Comparison of ENCODE assay signal across 8 mouse cellular contexts in the genomic region with DNA sequence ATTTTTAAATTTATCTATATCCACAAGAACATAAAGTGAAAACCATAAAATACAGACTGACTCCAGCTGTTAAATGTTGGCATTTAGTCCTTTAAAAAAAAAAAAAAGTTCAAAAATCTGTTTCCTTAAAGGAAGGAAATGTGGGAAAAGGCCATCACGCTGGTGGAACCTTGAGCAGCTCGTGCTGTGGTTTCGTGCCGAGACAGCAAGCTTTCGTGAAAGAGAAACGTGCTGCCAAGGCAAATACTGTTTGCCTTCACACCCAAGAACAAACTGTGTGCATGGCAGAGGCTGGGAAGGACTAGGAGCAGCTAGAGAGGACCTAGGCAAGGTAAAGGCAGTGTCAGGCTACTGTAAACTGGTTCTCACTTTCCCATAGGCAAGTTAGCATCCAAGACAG.
DNase-seq lines count a peak whose midpoint lies in the region; ATAC-seq and TF ChIP-seq lines count a peak whose summit lies in the region.
"Had no signal": no experiment of that assay in that cellular context is flagged by ENCODE, and none has a peak within 500 bp of the region (broad histone marks: within the 10 kb centered on the region; RNA-seq: fewer than 3 reads in every experiment).

No protein-coding gene starts in this region.

- no peak for TF ChIP-seq POLR2A in liver, adult 2 months (IDR thresholded peaks at IDR 0.05; ENCODE audit: extremely low read depth, insufficient read depth, low read length)
- TF ChIP-seq POLR2A in brain, embryonic 14.5 days (IDR thresholded peaks at IDR 0.05; ENCODE audit: borderline replicate concordance, extremely low read depth, insufficient read depth, insufficient read length, poor library complexity, severe bottlenecking), result no peak

- H3K4me1 ChIP-seq in liver, adult 2 months (ENCODE audit: control insufficient read depth, insufficient read depth, low read length), result no peaks in the 10 kb centered on the region
- H3K4me1 ChIP-seq in liver, embryonic 11.5 days (replicated peaks; ENCODE audit: control insufficient read depth, insufficient read depth, low read length), result peaks cover 11% of the 10 kb centered on the region
- peaks cover 18% of the 10 kb centered on the region for H3K4me1 ChIP-seq in heart, embryonic 13.5 days
- 0 out of 2 replicates have a peak, but pooled peaks cover 3% of the 10 kb centered on the region for H3K4me1 ChIP-seq in lung, postnatal 0 days (ENCODE audit: insufficient read depth, low read depth, low read length)

- H3K27me3 ChIP-seq in liver, adult 2 months (ENCODE audit: control insufficient read depth, insufficient read depth, low read length), result no peaks in the 10 kb centered on the region
- H3K27me3 ChIP-seq in liver, embryonic 11.5 days (replicated peaks; ENCODE audit: control insufficient read depth, insufficient read depth, low read length), result no peaks in the 10 kb centered on the region
- H3K27me3 ChIP-seq in heart, embryonic 13.5 days (replicated peaks), result no peaks in the 10 kb centered on the region
- no peaks in the 10 kb centered on the region for H3K27me3 ChIP-seq in lung, postnatal 0 days (replicated peaks; ENCODE audit: insufficient read depth, low read length)
- H3K27me3 ChIP-seq: heart, embryonic 15.5 days had no signal

- no peak overlapping the region for H3K27ac ChIP-seq in liver, adult 2 months (replicated peaks; ENCODE audit: insufficient read depth, low read depth, low read length)
- H3K27ac ChIP-seq in liver, embryonic 11.5 days (ENCODE audit: low read depth, low read length), result no peak overlapping the region
- H3K27ac ChIP-seq in heart, embryonic 13.5 days (replicated peaks), result peak overlapping the region; percentile 28; the same call in 1 of the 2 replicates
- H3K27ac ChIP-seq in lung, postnatal 0 days (ENCODE audit: low read length), result no peak overlapping the region
- H3K27ac ChIP-seq: heart, embryonic 15.5 days had no signal

- no peaks in the 10 kb centered on the region for H3K36me3 ChIP-seq in liver, adult 2 months (ENCODE audit: control insufficient read depth, insufficient read depth, low read length)
- no peaks in the 10 kb centered on the region for H3K36me3 ChIP-seq in liver, embryonic 11.5 days (ENCODE audit: control insufficient read depth, insufficient read depth, low read length)
- no peaks in the 10 kb centered on the region for H3K36me3 ChIP-seq in heart, embryonic 13.5 days
- H3K36me3 ChIP-seq in lung, postnatal 0 days (ENCODE audit: insufficient read depth, low read length), result no peaks in the 10 kb centered on the region
- H3K36me3 ChIP-seq: heart, embryonic 15.5 days had no signal

- DNase-seq in liver, adult 2 months (ENCODE audit: extremely low read depth, low read depth, low spot score), result peak; percentile 49
- DNase-seq in liver, embryonic 11.5 days (ENCODE audit: low spot score), result no peak
- peak; percentile 28 for DNase-seq in brain, embryonic 14.5 days (ENCODE audit: low read depth)
- peak; percentile 33 for DNase-seq in lung, postnatal 0 days (ENCODE audit: low spot score)
- no peak for DNase-seq in thymus, postnatal 0 days (ENCODE audit: low spot score)
- DNase-seq in thymus, postnatal 36 days, result no peak

- no peak overlapping the region for H3K9ac ChIP-seq in liver, adult 2 months (ENCODE audit: low read depth, low read length)
- no peak overlapping the region for H3K9ac ChIP-seq in liver, embryonic 11.5 days (ENCODE audit: low read depth, low read length)
- H3K9ac ChIP-seq in heart, embryonic 13.5 days, result peak overlapping the region; percentile 33; the same call in 1 of the 2 replicates
- H3K9ac ChIP-seq in lung, postnatal 0 days (replicated peaks; ENCODE audit: low read depth), result no peak overlapping the region
- H3K9ac ChIP-seq: heart, embryonic 15.5 days had no signal

- H3K9me3 ChIP-seq in liver, embryonic 11.5 days (ENCODE audit: control insufficient read depth, low read length), result no peaks in the 10 kb centered on the region
- H3K9me3 ChIP-seq in heart, embryonic 13.5 days, result no peaks in the 10 kb centered on the region
- H3K9me3 ChIP-seq in lung, postnatal 0 days (ENCODE audit: low read length), result no peaks in the 10 kb centered on the region
- H3K9me3 ChIP-seq: heart, embryonic 15.5 days had no signal

- no peak overlapping the region for H3K4me2 ChIP-seq in liver, embryonic 11.5 days
- H3K4me2 ChIP-seq in heart, embryonic 13.5 days, result no peak overlapping the region
- H3K4me2 ChIP-seq in lung, postnatal 0 days (replicated peaks; ENCODE audit: low read depth, low read length), result 0 out of 2 replicates have a peak overlapping the region, but pooled peaks have one; percentile 8
- H3K4me2 ChIP-seq: heart, embryonic 15.5 days had no signal

- no peak for TF ChIP-seq EP300 in lung, postnatal 0 days (IDR thresholded peaks at IDR 0.05)

- WGBS in liver, adult 2 months, result 13% methylated on average over 6 of the region's 6 CpGs
- 37% methylated on average over 6 of the region's 6 CpGs for WGBS in liver, embryonic 11.5 days
- 39% methylated on average over 6 of the region's 6 CpGs for WGBS in heart, embryonic 13.5 days
- 15% methylated on average over 6 of the region's 6 CpGs for WGBS in lung, postnatal 0 days

- H3K4me3 ChIP-seq in liver, adult 2 months (ENCODE audit: insufficient read depth, low read depth, low read length), result no peak overlapping the region
- no peak overlapping the region for H3K4me3 ChIP-seq in liver, embryonic 11.5 days (ENCODE audit: low read depth, low read length)
- H3K4me3 ChIP-seq in heart, embryonic 13.5 days, result no peak overlapping the region
- H3K4me3 ChIP-seq in lung, postnatal 0 days (ENCODE audit: low read depth, low read length), result no peak overlapping the region
- H3K4me3 ChIP-seq: heart, embryonic 15.5 days had no signal

- no peak for ATAC-seq in liver, embryonic 11.5 days (replicated peaks; ENCODE audit: low FRiP score)
- no peak for ATAC-seq in heart, embryonic 13.5 days (ENCODE audit: extremely low read depth, insufficient number of reproducible peaks, low FRiP score, low TSS enrichment)
- no peak for ATAC-seq in lung, postnatal 0 days

- no peak for TF ChIP-seq CTCF in liver, adult 2 months (IDR thresholded peaks at IDR 0.05; ENCODE audit: low read depth, low read length)
- no peak for TF ChIP-seq CTCF in brain, embryonic 14.5 days (IDR thresholded peaks at IDR 0.05; ENCODE audit: borderline replicate concordance, extremely low read depth, insufficient read depth, insufficient read length)
- no peak for TF ChIP-seq CTCF in lung, postnatal 0 days (IDR thresholded peaks at IDR 0.05)

- H3K79me2 ChIP-seq in liver, adult 2 months (ENCODE audit: control insufficient read depth, insufficient read depth, low read length), result peaks cover 2% of the 10 kb centered on the region; the same call in 1 of the 2 replicates

Comparison
In these comparisons a context has a peak if more than half of its experiments do, and no peak if none do; other contexts are left out.
1. DNase-seq: peak in liver, adult 2 months (single experiment), brain, embryonic 14.5 days (single experiment) and lung, postnatal 0 days (single experiment); none in liver, embryonic 11.5 days (single experiment), thymus, postnatal 0 days (single experiment) and thymus, postnatal 36 days (0 of 2).